Mouse (Mus musculus) kidney, postnatal 4 days (tissue): ENCODE measurements around the gene Glrx5.

Experiments used
- DNase-seq, 2 experiments: peaks; one replicate each; pipeline ENCODE4 v3.0.0; 2021; ENCODE audit warnings: mixed read lengths in 2 of 2

Gene Glrx5

GRCm38 (mm10) chr12:105031081-105032058, 1.1 kb upstream of the Glrx5 start:
- peak in 1 of 2 experiments; percentile 35 for DNase-seq

GRCm38 (mm10) chr12:105032832-105033775, 616 bp downstream of the Glrx5 start:
- DNase-seq: peak in 1 of 2 experiments; percentile 36

- no peak for DNase-seq
Measured at GRCm38 (mm10) chr12:105034130-105034769, 1.8 kb downstream of the Glrx5 start.

GRCm38 (mm10) chr12:105038211-105038610, 5.7 kb downstream of the Glrx5 start:
- DNase-seq: no peak

GRCm38 (mm10) chr12:105038918-105039317, 6.4 kb downstream of the Glrx5 start:
- no peak for DNase-seq

GRCm38 (mm10) chr12:105039578-105040289, 7.2 kb downstream of the Glrx5 start:
- DNase-seq: peak; percentile 62 to 73

- DNase-seq: no peak
Measured at GRCm38 (mm10) chr12:105040950-105041349, 8.5 kb downstream of the Glrx5 start.

- no peak for DNase-seq
Measured at GRCm38 (mm10) chr12:105043081-105043480, 10.6 kb downstream of the Glrx5 start.

- DNase-seq: peak in 1 of 2 experiments; percentile 36
Measured at GRCm38 (mm10) chr12:105044775-105045174, 12.3 kb downstream of the Glrx5 start.

GRCm38 (mm10) chr12:105048301-105048863, 15.9 kb downstream of the Glrx5 start:
- DNase-seq: no peak

GRCm38 (mm10) chr12:105049813-105050212, 17.3 kb downstream of the Glrx5 start:
- no peak for DNase-seq

GRCm38 (mm10) chr12:105050898-105051297, 18.4 kb downstream of the Glrx5 start:
- peak; percentile 75 to 77 for DNase-seq

- DNase-seq: no peak
Measured at GRCm38 (mm10) chr12:105054041-105054440, 21.6 kb downstream of the Glrx5 start.

GRCm38 (mm10) chr12:105055308-105055707, 22.8 kb downstream of the Glrx5 start:
- DNase-seq: no peak

- DNase-seq: no peak
Measured at GRCm38 (mm10) chr12:105060006-105060405, 27.5 kb downstream of the Glrx5 start.

- peak; percentile 33 to 51 for DNase-seq
Measured at GRCm38 (mm10) chr12:105063201-105064134, 31.0 kb downstream of the Glrx5 start.

GRCm38 (mm10) chr12:105064168-105064567, 31.7 kb downstream of the Glrx5 start:
- DNase-seq: no peak

- DNase-seq: no peak
Measured at GRCm38 (mm10) chr12:105065119-105065518, 32.6 kb downstream of the Glrx5 start.

- peak; percentile 14 to 22 for DNase-seq
Measured at GRCm38 (mm10) chr12:105066523-105066922, 34.0 kb downstream of the Glrx5 start.

- no peak for DNase-seq
Measured at GRCm38 (mm10) chr12:105068911-105069310, 36.4 kb downstream of the Glrx5 start.
